Mouse (Mus musculus) mouse trophoblast stem cell (cell line): ENCODE results near the gene Mmp19.
"Not testable (repeated sequence)": the region's sequence is repeated elsewhere in the genome, so short reads cannot be mapped to it uniquely, and the experiment has no call there.

ENCODE experiments used
- in situ Hi-C, 2 experiments: fragments of 300-500 bp; cut with MseI, MboI; formaldehyde crosslinking; loops; 2 replicates in 1 of 2; 3 replicates in 1 of 2; pipeline ENCODE4 v1.15.1; 2025

Mmp19 gene

DNA sequence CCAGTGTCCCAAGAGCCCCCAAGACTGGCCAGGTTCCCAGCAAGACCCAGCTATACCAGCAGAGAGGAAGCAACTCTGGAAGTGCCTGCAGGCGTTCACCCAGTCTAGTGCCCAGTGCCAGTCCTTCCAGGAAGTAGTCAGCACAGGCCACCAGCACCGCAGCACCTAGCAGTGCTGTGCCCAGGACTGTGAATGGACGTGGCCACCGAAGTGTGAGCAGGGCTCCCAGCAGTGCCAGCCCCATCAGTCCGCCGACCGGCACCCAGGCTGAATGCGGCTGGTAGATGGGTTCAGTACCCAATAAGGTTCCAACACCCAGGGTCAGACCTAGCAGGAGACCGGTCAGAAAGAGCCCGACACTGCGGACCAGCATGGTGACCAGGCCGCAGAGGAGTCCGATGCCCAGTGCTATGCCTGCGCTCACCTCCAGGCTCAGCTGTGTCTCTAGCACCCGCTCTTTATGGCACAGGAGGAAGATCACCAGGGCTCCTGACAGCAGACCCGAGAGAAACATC is 11.3 kb downstream of the Mmp19 start:
- in situ Hi-C loops = no loop called here

DNA sequence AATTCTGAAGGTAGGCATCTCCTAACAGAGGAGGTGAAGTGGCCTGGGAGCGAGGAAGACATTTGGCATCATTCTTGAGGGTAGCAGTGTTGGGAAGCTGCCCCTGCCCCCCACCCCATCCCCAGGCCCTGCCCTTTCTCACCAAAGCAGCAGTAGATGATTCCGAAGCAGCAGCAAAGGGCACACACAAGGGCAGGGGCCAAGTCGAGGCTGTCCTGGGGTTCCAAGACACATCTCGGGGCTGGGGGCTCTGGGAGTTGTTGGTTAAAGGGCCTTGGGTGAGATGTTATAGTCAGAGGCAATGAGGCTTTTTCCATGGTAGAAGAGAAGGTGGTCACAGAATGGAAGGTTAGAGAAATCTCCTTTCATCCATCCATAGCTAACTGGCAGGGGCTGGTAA is 12.2 kb downstream of the Mmp19 start:
- in situ Hi-C loops = no loop called here

DNA sequence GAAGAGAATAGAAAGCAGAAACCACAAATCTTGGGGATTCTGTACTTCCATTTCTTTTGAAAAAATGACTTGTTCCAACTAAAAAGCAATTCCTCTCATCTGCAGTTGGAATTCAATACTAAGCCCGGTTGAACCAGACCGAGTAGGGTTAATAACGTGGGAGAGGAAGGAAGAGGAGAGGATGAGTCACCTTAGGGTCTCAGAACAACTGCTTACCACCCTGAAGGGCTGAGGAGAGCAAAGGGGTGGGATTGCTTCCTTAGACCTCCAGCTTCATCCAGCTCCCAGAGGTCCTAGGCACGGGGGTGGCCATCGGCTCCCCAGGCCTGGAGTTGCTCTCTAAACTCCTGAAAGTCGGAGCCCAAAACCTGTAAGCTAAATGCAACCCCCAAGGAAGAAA is 12.7 kb downstream of the Mmp19 start:
- in situ Hi-C loops = no loop called here

DNA sequence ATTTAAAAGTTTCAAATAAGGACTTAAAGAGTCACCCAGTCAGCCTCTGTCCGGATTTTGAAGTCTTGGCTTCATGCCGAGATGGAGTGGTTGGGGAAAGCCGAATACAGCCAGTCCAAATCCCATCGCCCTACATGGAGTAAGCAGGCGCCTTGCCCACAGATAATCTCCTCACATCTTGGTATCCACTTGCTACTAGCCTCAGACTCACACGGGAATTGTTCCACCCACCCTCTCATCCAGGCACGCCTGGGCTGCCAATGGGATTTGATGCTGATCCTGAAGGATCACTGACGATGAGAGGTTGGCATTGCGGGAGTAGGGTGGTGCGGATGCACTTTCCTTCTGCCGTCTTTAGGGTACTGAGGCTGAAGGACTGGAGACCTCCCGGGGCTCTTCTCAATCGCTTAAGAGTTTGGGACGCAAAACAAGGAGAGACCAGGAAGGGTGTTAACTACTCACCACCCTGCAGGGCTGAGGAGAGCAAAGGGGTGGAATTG is 13.1 kb downstream of the Mmp19 start, which contains the start of gene Dnajc14:
TSS of gene Dnajc14 (plus strand) at position 292 of the 500 bp plus-strand sequence.
- in situ Hi-C loops = no loop called here

DNA sequence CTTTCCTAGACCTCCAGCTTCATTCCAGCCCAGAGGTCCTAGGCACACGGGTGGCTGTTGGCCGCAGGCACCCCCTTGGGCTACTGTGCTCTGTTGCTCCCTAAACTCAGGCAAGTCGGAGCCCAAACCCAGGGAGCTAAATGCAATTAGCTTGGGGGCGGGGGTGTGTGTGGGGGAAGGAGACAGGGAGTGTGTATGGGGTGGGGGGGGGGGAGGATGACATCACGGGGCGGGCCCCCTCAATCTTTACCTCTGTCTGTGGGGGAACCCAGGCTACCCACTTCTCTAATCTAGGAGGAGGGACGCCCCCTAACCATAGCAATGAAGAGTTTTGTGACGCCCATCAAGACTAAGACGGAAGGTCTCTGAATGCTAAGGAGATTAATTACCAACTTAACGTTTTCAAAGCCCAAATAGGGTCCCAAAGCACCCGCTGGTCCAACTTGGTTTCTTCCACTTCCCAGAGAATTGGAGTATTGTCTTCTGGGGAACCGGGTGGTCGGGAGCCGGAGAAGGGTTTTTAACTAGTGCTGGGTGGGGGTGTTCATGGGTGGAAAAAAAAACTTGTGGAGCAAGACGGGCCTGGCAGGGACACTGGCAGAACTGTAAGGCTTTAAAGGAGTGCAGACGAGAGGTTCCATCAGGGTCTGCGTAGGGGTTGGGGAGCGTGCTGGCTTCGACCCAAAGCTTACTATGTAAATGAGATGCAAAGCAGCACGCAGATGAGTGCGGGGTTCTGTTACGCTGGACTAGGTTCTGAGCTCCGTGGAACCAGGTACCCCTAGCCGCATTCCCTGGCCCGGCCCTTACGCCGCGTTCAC is 13.8 kb downstream of the Mmp19 start, which contains the start of gene Tmem198b:
TSS of gene Tmem198b (minus strand) at position 100 of the 821 bp plus-strand sequence.
- in situ Hi-C loops = no loop called here

DNA sequence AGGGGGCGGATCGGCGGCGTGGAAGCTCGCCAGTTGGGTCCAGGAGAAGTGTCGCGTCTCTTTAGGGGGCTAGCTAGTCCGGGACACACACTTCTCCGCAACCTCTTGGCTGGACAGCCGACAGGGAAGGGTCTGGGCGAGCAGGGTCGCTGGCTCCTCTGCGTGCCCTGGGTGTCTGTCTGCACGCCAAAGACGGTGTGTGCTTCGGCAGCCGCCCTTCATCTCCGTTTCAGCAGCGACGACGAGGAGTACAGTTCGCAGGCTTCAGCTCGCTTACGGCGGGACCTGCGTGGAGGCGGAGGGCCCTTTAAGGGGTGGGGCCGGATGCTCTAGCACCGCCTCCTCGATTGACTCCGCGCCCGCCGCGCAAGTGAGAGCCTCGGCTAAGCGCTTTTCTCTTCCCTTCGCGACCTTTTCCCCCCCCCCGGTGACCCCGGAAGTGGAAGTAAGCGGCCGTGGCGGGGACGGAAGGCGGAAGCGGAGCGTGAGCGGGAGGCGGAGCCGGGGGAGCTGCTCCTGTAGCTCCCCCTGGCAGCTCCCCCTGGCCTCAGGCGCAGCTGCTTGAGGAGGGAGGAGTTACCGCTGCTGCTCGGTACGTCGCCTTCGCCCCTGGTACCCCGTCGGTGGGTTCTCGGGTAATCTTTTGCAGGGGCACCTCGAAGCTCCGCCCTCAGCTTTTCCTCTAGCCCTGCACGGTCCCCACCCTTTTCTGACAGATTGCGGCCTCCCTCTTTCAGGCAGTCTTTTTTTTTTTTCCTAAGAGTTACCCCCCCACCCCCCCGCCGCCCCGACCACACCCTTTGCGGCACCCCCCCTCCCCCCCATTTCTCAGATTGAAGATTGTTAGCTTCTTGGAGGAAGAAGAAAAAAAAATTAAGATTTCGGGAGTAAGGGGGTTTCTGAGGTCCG is 14.6 kb downstream of the Mmp19 start:
- in situ Hi-C loops = no loop called here

DNA sequence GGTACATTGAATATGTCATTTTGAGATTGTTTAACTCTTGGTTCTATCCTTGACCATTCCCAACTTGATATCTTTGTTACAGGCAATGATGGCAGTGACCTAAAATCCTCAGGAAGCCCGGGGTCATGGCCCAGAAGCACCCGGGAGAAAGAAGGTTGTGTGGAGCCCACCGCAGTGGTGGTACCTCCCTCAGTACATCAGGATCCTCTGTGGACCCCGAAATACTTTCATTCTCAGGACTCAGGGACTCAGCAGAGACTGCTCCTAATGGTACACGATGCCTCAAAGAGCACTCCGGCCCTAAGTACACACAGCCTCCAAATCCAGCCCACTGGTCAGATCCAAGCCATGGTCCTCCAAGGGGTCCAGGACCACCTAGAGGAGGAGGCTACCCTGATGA is 15.4 kb downstream of the Mmp19 start:
- in situ Hi-C loops = no loop called here

DNA sequence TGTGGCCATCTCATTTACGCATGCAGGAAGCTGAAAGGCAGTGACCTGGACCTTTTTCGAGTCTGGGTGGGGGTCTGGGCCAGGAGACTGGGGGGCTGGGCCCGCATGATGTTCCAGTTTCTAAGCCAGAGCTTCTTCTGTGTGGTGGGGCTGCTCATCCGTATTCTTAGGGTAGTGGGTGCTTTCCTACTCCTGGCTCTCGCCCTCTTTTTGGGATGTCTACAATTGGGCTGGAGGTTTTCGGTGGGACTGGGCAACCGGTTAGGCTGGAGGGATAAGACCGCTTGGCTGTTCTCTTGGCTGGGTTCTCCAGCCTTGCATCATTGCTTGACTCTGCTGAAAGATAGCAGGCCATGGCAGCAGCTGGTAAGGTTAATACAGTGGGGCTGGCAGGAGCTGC is 16.3 kb downstream of the Mmp19 start:
- in situ Hi-C loops = no loop called here

DNA sequence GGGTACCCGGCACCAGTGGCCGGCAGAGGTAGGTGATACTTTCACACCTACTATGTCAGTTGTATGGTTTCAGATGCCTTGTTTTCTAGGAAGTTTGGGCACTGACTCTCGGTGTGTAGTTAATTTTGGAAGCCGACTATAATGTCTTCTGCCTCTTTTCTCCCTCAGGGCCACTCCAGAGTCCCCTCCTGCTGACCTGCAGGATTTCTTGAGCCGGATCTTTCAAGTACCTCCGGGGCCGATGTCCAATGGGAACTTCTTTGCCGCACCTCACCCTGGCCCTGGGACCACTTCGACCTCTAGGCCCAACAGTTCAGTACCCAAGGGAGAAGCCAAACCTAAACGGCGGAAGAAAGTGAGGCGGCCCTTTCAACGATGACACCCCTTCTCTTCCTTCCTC is 26.3 kb downstream of the Mmp19 start, which contains the start of gene Sarnp:
TSS of gene Sarnp (plus strand) at position 301 of the 400 bp plus-strand sequence.
- in situ Hi-C loops = no loop called here

DNA sequence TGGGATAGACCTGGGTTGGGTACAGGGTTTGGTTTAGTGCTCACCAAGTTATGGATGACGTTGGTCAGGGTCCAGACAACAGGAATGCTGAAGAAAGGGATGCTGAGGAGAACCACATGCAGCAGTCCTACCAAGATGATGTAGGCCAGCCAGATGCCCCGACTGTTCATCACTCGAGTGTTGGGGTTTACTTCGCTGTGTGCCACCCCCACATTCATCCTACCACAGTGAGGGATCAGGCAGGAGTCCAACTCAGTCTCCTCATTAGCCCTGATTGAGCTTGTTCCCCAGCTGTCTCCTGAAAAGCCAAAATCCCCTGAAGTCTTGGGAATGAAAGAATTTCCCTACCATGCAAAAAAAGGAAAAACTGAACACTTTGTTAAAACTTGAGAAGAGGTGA is 29.5 kb downstream of the Mmp19 start:
- in situ Hi-C loops = no loop called here

DNA sequence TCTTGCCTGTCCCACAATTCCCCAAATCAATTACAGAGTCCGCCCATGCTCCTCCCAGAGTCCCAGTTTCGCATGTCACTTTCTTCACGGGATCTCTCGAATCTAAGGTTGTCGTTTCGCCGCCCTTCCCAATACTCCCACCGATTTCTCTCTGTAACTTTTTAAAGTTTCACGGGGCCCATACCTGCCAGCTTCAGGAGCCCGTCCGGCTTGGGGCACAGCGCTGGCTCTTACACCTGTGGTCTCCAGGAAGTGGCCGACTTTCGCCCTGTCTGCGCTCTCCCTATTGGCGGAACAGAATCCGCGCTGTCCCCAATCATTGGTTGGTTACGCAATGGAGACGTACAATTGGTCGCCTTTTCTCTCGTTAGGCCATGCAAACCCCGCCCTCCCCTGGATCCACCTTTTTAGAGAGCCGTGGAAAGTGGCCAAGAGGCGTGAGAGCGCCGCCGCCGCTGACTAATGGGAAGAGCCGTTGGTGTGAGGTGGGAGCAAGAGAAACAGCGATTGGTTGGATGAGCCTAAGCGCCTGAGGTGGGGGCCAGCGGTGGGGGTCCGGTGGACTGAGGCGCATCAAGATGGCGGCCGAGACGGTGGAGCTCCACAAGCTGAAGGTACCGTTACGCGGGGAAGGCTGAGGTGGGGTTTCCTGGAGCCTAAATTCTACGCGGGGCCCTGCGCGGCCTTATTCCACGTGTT is 30.8 kb downstream of the Mmp19 start, which contains the start of gene Ormdl2:
TSS of gene Ormdl2 (minus strand) at position 288 of the 699 bp plus-strand sequence.
- in situ Hi-C loops = no loop called here

DNA sequence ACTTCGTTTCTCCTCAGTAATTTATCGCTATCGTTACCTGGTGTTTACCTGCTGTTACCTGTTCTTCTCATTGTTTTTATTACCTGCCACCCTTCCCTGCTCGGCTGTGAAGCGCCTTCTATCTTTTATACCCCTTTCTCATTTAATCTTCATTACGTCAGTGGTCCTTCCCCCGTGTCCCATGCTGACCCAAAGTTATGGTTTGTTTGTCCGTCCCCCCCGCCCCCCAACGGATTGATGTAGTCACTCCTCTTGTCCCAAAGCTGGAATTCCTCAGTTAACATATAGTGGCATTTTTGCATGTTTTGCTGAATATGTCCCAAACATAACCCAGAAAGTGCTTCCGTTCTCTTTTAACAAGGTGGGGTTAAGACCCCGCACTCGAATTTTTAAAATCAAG is 31.4 kb downstream of the Mmp19 start:
- in situ Hi-C loops = no loop called here

DNA sequence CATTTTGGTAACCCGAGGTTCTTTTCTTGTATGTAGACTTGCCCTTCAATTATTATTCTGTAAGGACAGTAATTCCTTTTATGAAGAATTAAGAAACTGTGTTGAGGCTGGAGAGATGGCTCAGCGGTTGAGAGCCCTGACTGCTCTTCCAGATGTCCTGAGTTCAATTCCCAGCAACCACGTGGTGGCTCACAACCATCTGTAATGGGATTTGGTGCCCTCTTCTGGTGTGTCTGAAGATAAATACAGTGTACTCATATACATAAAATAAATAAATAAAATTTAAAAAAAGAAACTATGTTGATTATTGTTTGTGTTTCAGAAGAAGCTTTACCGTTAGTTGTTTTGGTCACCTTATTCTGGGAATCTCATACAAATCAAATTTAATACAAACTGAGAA is 32.4 kb downstream of the Mmp19 start:
- in situ Hi-C loops = not testable (repeated sequence)

DNA sequence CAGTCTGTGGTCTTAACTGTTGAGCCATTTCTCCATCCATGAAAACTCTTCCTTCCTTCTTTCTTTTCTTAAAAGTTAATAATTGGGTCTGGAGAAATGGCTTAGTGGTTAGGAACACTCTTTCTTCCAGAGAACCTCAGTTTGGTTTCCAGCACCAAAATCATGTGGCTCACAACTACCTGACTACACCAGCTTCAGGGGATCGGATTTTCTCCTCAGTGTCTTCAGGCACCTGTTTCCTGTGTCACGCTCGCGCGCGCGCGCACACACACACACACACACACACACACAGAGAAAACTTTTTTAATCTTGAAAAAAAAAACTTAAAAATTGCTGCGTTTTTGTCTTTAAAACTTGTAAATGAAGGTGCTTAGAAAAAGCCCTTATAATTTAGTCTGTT is 33.1 kb downstream of the Mmp19 start:
- in situ Hi-C loops = no loop called here

DNA sequence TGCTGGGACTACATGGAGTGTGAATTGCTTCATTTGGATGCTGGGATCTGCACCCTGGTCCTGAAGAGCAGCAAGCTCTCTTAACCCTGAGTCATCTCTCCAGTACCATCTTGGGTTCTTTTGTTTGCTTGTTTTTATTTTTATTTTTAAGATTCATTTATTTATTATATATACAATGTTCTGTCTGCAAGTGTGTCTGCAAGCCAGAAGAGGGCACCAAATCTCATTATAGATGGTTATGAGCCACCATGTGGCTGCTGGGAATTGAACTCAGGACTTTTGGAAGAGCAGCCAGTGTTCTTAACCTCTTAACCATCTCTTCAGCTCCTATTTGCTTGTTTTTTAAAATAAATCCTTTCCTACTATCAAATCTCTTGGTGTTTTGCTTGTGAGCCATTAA is 46.7 kb downstream of the Mmp19 start:
- in situ Hi-C loops = no loop called here

DNA sequence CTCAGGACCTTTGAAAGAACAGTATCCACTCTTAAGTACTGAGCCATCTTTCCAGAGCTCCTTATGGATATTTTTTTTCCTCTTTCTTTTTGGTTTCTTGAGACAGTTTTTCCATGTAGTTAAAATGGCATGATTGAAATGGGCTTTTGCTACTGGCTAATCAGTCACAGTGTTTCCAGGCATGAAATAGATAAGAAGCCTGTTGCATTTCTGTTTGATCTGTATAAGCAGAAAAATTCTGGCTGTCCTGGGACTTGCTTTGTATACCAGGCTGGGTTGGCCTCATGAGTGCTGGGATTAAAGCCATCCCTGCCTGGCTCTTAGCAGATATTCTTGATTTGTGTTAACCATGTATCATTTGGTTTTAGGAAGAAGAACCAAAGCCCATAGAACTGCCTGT is 48.7 kb downstream of the Mmp19 start:
- in situ Hi-C loops = no loop called here

DNA sequence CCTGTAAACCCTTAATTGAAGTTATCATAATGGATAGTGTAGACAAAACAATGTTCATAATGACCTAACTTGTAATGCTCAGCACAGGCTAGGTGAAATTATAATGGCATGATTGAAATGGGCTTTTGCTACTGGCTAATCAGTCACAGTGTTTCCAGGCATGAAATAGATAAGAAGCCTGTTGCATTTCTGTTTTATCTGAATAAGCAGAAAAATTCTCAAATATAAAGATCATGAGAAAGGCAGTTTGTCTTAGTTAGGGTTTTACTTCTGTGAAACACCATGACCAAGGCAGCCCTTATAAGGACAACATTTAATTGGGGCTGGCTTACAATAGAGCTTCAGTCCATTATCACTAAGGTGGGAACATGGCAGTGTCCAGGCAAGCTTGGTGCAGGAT is 49.9 kb downstream of the Mmp19 start:
- in situ Hi-C loops = no loop called here

DNA sequence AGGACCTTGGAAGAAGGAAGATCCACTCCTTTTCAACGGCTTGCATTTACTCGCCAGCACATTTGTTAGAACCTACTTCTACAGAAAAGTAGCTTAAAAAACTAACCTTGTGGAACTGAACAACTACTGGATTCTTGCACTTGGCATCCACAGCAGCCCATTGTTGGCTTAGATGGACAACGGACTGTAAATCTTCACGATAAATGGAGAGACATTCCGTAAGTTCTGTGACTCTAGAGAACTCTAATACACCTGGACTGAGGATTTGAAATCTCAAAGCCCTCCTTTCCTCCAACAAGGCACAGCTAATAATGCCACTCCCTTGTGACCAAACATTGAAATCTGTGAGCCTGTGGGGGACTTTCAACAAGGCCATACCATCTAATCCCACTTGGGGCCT is 52.5 kb downstream of the Mmp19 start:
- in situ Hi-C loops = no loop called here

DNA sequence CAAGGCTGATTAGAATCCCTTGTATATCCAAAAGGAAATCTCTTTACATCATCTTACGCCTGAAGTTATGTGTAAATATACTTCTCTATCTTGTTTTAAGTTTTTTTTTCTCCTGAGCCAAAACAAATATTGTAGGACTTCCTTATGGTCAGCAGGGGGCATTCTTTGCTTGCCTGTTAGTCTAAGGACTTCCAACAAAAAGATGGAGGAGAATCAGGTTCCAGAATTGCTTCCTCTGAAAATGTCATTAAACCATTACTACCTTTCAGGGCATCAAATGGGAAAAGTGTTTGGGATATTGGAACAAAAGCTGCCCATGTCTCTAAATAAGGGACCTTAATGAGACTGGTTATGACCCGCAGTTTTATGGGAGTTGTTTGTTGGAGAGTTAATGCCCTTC is 54.8 kb downstream of the Mmp19 start:
- in situ Hi-C loops = no loop called here

DNA sequence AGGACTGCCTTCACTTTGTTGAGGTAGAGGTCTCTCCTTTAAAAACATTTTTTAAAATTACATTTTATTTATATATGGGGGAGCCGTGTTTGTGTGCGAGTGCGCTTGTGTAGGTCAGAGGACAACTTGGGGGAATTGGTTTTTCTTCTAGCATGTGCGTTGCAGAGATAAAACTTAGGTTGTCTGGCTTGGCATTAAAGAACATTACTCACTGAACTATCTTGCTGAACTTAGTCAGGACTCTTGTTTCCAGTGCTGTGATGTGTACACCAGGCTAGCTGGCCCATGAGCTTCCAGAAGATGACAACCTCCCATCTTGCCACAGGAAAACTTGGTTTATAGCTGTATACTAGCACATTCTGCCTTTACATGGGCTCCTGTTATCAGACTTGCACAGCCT is 56.0 kb downstream of the Mmp19 start:
- in situ Hi-C loops = no loop called here

DNA sequence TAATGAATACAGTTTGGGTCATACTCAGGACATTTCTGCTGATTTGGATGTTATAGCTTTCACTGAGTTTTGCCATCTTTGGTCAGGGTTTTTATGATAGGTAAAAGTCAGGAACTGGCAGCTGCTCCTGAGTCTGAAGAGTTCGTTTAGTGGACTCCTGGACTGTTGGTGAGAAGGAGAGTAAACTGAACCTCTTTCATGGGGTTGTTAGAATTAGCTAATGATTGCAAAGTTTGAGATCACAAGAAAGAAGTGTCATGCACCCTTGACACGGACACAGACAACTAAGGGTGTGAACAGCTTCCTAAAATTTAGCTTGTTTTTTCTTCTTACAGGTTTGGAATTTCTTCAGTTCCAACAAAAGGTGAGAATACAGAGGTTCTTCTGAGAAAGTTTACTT is 57.7 kb downstream of the Mmp19 start:
- in situ Hi-C loops = no loop called here
